Mouse (Mus musculus) mouse trophoblast stem cell (cell line): ENCODE measurements around the gene AI854703.

Experiments
- in situ Hi-C, 2 experiments: fragments of 300-500 bp; cut with MseI, MboI; formaldehyde crosslinking; loops; 2 replicates in 1 of 2; 3 replicates in 1 of 2; pipeline ENCODE4 v1.15.1; 2025

Gene AI854703

GRCm38 (mm10) chr6:48650041-48650440, 23.5 kb downstream of the AI854703 start:
- in situ Hi-C loops = no loop called here

GRCm38 (mm10) chr6:48658721-48659120, 32.2 kb downstream of the AI854703 start:
- in situ Hi-C loops = no loop called here

DNA sequence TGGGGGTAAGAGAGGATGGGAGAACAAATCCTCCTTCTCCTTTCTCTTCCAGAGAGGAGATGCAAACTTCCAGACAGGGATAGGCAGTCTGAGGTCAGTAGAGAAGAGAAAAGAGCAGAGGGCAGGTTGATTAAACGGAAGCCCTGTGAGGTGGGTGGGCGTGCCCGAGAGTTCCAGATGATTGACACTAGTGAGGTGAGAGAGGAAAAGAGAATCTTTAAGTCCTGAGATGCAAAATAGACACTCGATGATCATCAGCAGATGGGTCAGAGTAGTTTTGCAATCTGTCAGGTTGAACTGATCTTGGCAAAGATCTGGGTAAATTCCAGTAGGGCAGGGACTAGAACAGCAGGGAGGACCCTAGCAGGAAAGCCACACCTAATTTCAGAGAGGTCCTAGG, 38.2 kb downstream of the AI854703 start:
- in situ Hi-C loops = no loop called here

DNA sequence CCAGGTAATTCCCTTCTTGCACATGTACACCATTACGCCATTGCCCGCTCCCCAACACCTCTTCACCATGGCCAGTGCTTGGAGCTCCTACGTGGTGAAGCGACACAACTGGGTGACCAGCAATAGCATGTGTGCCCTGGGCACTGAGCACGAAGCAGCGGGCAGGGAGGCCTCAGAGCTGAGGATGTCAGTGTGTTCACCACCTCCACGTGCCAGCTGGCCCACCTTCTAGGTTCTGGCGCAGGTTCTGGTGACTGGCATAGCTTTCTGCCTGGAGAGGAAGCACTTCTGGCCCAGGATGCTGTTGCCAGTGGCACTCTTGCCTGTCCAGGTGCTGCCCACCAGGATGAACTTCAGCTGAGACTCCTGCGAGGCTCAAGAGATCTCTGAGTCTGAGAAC, 38.9 kb downstream of the AI854703 start:
- in situ Hi-C loops = no loop called here

DNA sequence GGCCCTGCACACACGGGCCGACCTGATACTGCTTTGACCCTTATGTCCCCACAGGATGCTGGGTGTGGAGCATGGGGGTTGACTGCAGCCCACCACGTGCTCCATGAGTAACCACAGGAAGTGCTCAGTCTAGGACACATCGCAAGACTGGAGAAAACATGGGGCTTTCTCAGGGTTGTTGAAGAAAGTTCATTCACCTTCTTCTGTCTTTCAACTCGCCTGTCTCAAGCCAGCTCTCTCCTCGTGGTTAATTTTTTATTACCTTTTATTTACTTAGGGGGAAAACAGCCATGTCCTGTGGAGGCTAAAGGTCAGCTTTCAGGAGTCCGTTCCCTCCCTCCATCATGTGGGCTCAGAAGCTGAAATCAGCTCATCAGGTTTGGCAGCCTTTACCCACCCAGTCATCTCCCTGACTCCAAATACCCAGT, 39.6 kb downstream of the AI854703 start:
- in situ Hi-C loops = no loop called here

- in situ Hi-C loops = no loop called here
Measured at GRCm38 (mm10) chr6:48668022-48668421, 41.5 kb downstream of the AI854703 start.

- in situ Hi-C loops = no loop called here
Measured at GRCm38 (mm10) chr6:48669446-48669969, 42.9 kb downstream of the AI854703 start.

- in situ Hi-C loops = no loop called here
Measured at GRCm38 (mm10) chr6:48674291-48675058, 47.9 kb downstream of the AI854703 start.

- in situ Hi-C loops = no loop called here
Measured at GRCm38 (mm10) chr6:48675400-48675930, 48.9 kb downstream of the AI854703 start.

- in situ Hi-C loops = no loop called here
Measured at GRCm38 (mm10) chr6:48675931-48676859, 49.6 kb downstream of the AI854703 start, which contains the start of gene Gimap9. Gene Gimap9, plus strand, starts transcription at chr6:48676129.

GRCm38 (mm10) chr6:48676860-48677415, 50.4 kb downstream of the AI854703 start:
- in situ Hi-C loops = no loop called here

DNA sequence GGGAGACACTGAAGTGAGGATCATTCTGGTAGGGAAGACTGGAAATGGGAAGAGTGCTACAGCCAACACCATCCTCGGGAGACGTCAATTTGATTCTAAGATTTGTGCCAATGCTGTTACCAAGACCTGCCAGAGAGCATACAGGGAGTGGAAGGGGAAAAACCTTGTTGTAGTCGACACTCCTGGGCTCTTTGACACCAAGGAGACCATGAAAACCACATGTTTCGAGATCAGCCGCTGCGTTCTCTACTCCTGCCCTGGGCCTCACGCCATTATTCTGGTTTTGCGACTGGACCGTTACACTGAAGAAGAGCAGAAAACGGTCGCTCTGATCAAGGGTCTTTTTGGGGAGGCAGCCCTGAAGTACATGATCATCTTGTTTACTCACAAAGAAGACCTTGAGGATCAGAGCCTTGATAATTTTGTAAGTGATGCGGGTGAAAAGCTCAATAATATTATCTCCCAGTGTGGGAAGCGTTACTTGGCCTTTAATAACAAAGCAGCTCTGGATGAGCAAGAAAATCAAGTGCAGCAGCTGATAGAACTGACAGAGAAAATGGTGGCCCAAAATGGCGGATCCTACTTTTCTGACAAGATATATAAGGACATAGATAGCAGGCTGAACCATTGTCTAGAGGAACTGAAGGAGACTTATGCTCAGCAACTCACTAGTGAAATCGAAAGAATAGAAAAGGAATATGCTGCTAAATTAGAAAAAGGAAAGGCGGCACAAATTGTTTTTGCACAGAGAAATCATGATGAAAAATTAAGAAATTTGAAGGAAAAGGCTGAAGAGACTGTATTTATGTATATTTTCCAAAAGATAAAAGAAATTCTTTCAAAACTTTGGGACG, 51.2 kb downstream of the AI854703 start:
- in situ Hi-C loops = no loop called here

GRCm38 (mm10) chr6:48678391-48678790, 51.8 kb downstream of the AI854703 start:
- in situ Hi-C loops = no loop called here

GRCm38 (mm10) chr6:48679701-48680100, 53.1 kb downstream of the AI854703 start:
- in situ Hi-C loops = no loop called here

DNA sequence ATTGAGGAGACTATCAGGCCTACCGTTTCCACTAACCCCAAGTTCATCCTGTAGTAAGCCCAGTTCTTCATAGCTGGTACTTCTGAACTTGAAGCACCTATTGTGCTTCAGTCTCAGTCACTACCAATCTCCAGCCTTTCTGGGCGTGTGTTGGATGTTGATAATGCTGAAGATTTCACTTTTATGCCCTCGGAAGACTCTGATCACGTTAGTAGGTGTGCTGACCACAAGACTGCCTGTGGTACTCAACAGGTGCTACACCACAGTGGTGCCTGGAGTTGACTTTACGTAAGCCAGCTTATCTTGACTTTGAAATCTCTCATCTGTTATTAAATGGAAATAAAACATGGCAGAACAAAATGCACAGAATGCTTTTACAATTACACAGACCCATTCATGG, 53.9 kb downstream of the AI854703 start:
- in situ Hi-C loops = no loop called here

- in situ Hi-C loops = no loop called here
Measured at GRCm38 (mm10) chr6:48681472-48682090, 55.0 kb downstream of the AI854703 start.

DNA sequence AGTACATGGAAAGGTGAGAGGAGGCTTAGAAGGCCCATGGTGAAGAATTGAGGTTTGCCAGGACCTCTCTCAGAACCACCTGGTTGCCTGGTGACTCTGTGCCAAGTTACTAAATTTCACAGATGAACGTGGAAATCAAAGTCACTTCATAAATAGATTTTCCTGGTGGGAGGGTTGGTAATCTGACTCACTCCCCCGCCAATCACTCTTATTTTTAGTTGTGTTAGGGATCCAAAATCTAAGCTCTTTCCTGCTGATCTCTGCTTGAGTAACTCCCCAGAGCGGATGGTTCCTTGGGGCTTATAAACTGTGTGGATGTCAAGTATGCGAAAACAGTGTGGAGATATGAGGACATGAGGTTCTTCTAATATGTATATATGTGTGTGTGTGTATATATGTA, 55.7 kb downstream of the AI854703 start:
- in situ Hi-C loops = no loop called here
